Mouse (Mus musculus): Measurements from ENCODE around the gene Fli1. TPM values are rescaled to one million over a fixed set of nuclear protein-coding genes. Genes with fewer than 3 reads are reported as not detected.

The Fli1 gene
- polyA plus RNA-seq, 1 experiment from 2014 or later, result 7.9 TPM

- H3K9ac ChIP-seq (replicated peaks), result no peak overlapping the region
- no peak overlapping the region for H3K4me2 ChIP-seq
- no peak overlapping the region for H3K4me3 ChIP-seq (replicated peaks)
- H3K27me3 ChIP-seq (replicated peaks), result no peaks in the 10 kb centered on the region
- 64% methylated on average over 4 of the region's 4 CpGs for WGBS
- no peaks in the 10 kb centered on the region for H3K9me3 ChIP-seq (replicated peaks)
- no peak overlapping the region for H3K27ac ChIP-seq (replicated peaks)
- no peak for ATAC-seq (ENCODE audit: low FRiP score)
- no peaks in the 10 kb centered on the region for H3K36me3 ChIP-seq
- no peaks in the 10 kb centered on the region for H3K4me1 ChIP-seq
Measured at GRCm38 (mm10) chr9:32569261-32569660, 26.6 kb upstream of the Fli1 start.

DNA sequence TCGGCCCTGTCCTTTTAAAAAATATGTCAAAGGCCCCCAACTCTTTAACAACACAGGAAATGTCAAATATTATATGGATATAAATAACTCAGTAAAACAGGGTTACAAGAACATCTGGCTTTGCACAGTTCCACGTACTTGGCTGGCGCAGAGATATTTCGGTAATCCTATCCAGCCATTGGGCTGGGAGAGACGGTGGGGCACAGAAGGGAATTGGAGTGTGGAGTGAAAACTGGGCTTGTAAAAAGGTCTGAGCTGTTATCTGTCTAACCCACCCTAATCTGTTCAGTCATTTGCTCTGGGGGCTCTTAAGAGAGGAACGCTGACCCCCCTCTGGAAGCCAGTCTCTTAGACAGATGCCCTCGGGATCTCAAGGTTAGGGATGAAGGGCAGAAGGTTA is 24.9 kb upstream of the Fli1 start:
- no peak overlapping the region for H3K4me3 ChIP-seq (replicated peaks)
- no peaks in the 10 kb centered on the region for H3K4me1 ChIP-seq
- no peak for ATAC-seq (ENCODE audit: low FRiP score)
- no peaks in the 10 kb centered on the region for H3K9me3 ChIP-seq (replicated peaks)
- H3K9ac ChIP-seq (replicated peaks), result no peak overlapping the region
- H3K36me3 ChIP-seq, result no peaks in the 10 kb centered on the region
- 75% methylated on average over 7 of the region's 7 CpGs for WGBS
- no peak overlapping the region for H3K4me2 ChIP-seq
- H3K27me3 ChIP-seq (replicated peaks), result no peaks in the 10 kb centered on the region
- no peak overlapping the region for H3K27ac ChIP-seq (replicated peaks)

DNA sequence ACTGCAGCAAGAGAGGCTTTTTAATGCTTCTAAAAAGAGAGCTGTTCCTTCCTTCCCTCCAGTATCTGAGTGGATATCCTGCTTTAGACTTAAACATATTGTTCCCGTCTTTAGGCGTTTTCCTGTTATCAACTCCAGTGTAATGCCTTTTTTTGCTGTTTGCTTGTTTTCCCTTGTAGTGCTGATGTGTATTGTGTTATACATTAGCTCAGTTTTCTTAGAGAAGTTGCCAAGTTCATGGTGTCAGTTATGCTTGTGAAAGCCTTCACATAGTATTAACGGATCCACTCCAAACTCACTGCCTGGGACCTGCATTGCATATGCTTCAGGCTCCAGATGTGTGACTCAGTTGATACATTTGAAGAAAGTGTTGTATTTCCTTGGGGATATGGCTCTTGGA is 22.6 kb upstream of the Fli1 start:
- WGBS, result 88% methylated on average over 3 of the region's 3 CpGs

DNA sequence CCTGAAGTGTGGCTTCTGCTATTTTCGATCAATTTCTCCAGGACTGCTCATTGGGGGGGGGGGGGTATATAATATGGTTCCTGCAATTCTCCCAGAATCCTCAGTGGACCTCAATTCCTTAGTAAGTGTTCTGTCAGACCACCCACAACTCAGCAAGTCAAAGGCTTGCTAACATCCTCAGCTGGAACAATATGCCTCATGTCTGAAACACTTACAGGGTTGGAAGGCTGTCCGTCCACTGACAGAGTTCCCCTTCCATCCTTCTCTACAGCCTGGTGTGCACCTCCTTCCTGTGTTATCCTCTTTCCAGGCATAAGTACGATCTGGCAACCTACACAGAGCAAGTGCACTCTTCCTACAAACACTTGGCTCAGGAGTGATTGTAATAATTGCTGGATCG is 20.2 kb upstream of the Fli1 start:
- WGBS, result 77% methylated on average over 4 of the region's 4 CpGs

More for the DNA sequence above, 22.6 kb upstream of the Fli1 start:
- Histone ChIP-seq H3K4me2 (no peak overlapping the region), H3K27me3 (replicated peaks) (0 out of 2 replicates have a peak, but pooled peaks cover 9% of the 10 kb centered on the region), H3K9ac (replicated peaks) (no peak overlapping the region), H3K27ac (replicated peaks) (no peak overlapping the region), H3K36me3 (no peaks in the 10 kb centered on the region), H3K4me3 (replicated peaks) (no peak overlapping the region), H3K4me1 (no peaks in the 10 kb centered on the region), H3K9me3 (replicated peaks) (no peaks in the 10 kb centered on the region)
- no peak for ATAC-seq (ENCODE audit: low FRiP score)

GRCm38 (mm10) chr9:32562409-32562808 is 19.7 kb upstream of the Fli1 start:
- no peaks in the 10 kb centered on the region for H3K9me3 ChIP-seq (replicated peaks)
- H3K9ac ChIP-seq (replicated peaks), result no peak overlapping the region
- no peak overlapping the region for H3K27ac ChIP-seq (replicated peaks)
- 57% methylated on average over 9 of the region's 9 CpGs for WGBS
- no peaks in the 10 kb centered on the region for H3K36me3 ChIP-seq
- no peaks in the 10 kb centered on the region for H3K4me1 ChIP-seq
- H3K4me2 ChIP-seq, result no peak overlapping the region
- no peak for ATAC-seq (ENCODE audit: low FRiP score)
- H3K4me3 ChIP-seq (replicated peaks), result no peak overlapping the region
- peaks cover 9% of the 10 kb centered on the region; the same call in 1 of the 2 replicates for H3K27me3 ChIP-seq (replicated peaks)

More for the DNA sequence above, 20.2 kb upstream of the Fli1 start:
- H3K27me3 ChIP-seq (replicated peaks), result peaks cover 9% of the 10 kb centered on the region; the same call in 1 of the 2 replicates
- no peak overlapping the region for H3K27ac ChIP-seq (replicated peaks)
- H3K4me2 ChIP-seq, result no peak overlapping the region
- H3K36me3 ChIP-seq, result no peaks in the 10 kb centered on the region
- H3K9me3 ChIP-seq (replicated peaks), result no peaks in the 10 kb centered on the region
- no peak overlapping the region for H3K9ac ChIP-seq (replicated peaks)
- ATAC-seq (ENCODE audit: low FRiP score), result no peak
- no peak overlapping the region for H3K4me3 ChIP-seq (replicated peaks)
- H3K4me1 ChIP-seq, result no peaks in the 10 kb centered on the region

- Histone ChIP-seq H3K27ac (replicated peaks) (no peak overlapping the region), H3K27me3 (replicated peaks) (peaks cover 9% of the 10 kb centered on the region), H3K36me3 (no peaks in the 10 kb centered on the region), H3K4me2 (no peak overlapping the region), H3K9me3 (replicated peaks) (no peaks in the 10 kb centered on the region), H3K4me3 (replicated peaks) (no peak overlapping the region), H3K9ac (replicated peaks) (no peak overlapping the region), H3K4me1 (no peaks in the 10 kb centered on the region)
- no peak for ATAC-seq (ENCODE audit: low FRiP score)
- 88% methylated on average over 14 of the region's 14 CpGs for WGBS
Measured at GRCm38 (mm10) chr9:32561190-32561890, 18.7 kb upstream of the Fli1 start.

DNA sequence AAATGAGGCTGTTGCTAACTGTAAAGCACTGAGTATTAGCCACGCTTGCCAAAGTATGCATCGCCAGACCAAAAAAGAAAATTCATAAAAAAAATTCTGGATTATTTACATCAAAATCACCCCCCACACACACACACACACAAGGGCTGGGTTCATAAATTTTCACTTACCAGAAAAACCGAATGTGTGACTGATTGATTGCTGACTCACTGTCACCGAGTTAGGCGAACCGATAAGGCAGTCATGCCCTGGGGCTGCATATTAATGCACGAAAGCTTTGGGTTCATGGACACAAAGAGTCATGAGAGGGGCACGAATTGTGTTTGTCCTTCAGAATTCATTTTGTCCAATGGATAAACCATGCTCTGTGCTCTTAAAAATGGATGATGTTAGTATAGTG is 17.2 kb upstream of the Fli1 start:
- Histone ChIP-seq H3K27ac (replicated peaks) (no peak overlapping the region), H3K27me3 (replicated peaks) (peaks cover 9% of the 10 kb centered on the region), H3K9ac (replicated peaks) (no peak overlapping the region), H3K9me3 (replicated peaks) (no peaks in the 10 kb centered on the region), H3K4me3 (replicated peaks) (no peak overlapping the region), H3K4me1 (no peaks in the 10 kb centered on the region), H3K36me3 (no peaks in the 10 kb centered on the region), H3K4me2 (no peak overlapping the region)
- 51% methylated on average over 8 of the region's 8 CpGs for WGBS
- no peak for ATAC-seq (ENCODE audit: low FRiP score)

DNA sequence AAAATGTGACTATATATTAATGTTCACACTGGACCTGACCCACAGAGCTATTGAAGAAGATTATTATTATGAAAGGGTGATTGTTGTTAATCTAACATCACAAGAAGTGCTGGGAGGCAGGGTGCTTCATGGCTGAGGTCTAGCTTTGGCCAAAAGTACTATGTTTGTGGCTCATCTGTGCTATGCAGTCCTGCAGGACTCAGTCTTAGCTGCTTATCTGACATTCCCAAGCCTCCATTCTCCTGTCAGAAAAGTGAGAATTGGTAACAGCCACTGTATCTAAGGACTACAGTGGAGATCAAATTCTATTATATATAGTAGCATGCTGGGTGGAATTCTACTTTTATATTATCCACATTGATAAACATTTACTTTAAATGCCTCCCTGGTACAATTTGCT is 16.8 kb upstream of the Fli1 start:
- H3K9me3 ChIP-seq (replicated peaks), result no peaks in the 10 kb centered on the region
- H3K4me2 ChIP-seq, result no peak overlapping the region
- H3K36me3 ChIP-seq, result no peaks in the 10 kb centered on the region
- H3K27me3 ChIP-seq (replicated peaks), result peaks cover 9% of the 10 kb centered on the region
- no peaks in the 10 kb centered on the region for H3K4me1 ChIP-seq
- no peak for ATAC-seq (ENCODE audit: low FRiP score)
- H3K4me3 ChIP-seq (replicated peaks), result no peak overlapping the region
- no peak overlapping the region for H3K9ac ChIP-seq (replicated peaks)
- no peak overlapping the region for H3K27ac ChIP-seq (replicated peaks)

DNA sequence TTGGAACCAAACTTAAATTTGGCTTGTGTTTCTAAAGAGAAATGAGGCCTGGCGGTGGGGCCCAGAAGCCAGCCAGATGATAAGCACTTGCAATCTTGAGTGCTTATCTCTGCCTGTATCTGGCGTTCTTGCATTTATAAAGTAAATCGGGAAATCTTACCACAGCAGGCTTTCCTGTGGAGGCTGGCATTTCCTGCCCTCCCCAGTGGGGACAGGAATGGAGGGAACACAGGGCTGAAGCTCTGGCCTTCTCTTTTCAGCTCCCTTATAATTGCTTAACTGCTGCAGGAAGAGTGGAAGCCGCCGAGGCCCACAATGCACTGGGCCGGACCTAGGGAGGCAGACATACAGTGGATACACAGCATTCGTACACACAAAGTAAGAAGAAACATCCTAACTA is 13.7 kb upstream of the Fli1 start:
- no peak overlapping the region for H3K27ac ChIP-seq (replicated peaks)
- H3K27me3 ChIP-seq (replicated peaks), result peaks cover 7% of the 10 kb centered on the region
- no peaks in the 10 kb centered on the region for H3K9me3 ChIP-seq (replicated peaks)
- H3K4me3 ChIP-seq (replicated peaks), result no peak overlapping the region
- 88% methylated on average over 7 of the region's 7 CpGs for WGBS
- H3K36me3 ChIP-seq, result no peaks in the 10 kb centered on the region
- H3K4me2 ChIP-seq, result no peak overlapping the region
- H3K4me1 ChIP-seq, result no peaks in the 10 kb centered on the region
- ATAC-seq (ENCODE audit: low FRiP score), result no peak
- no peak overlapping the region for H3K9ac ChIP-seq (replicated peaks)

GRCm38 (mm10) chr9:32555279-32555678 is 12.6 kb upstream of the Fli1 start:
- no peaks in the 10 kb centered on the region for H3K9me3 ChIP-seq (replicated peaks)
- 84% methylated on average over 3 of the region's 3 CpGs for WGBS
- no peaks in the 10 kb centered on the region for H3K4me1 ChIP-seq
- H3K27ac ChIP-seq (replicated peaks), result no peak overlapping the region
- H3K4me2 ChIP-seq, result no peak overlapping the region
- no peak overlapping the region for H3K9ac ChIP-seq (replicated peaks)
- no peak for ATAC-seq (ENCODE audit: low FRiP score)
- H3K36me3 ChIP-seq, result no peaks in the 10 kb centered on the region
- H3K4me3 ChIP-seq (replicated peaks), result no peak overlapping the region
- peaks cover 8% of the 10 kb centered on the region for H3K27me3 ChIP-seq (replicated peaks)

GRCm38 (mm10) chr9:32550541-32550940 is 7.9 kb upstream of the Fli1 start:
- Histone ChIP-seq H3K4me1 (peaks cover 3% of the 10 kb centered on the region), H3K9ac (replicated peaks) (no peak overlapping the region), H3K9me3 (replicated peaks) (no peaks in the 10 kb centered on the region), H3K27ac (replicated peaks) (no peak overlapping the region), H3K36me3 (no peaks in the 10 kb centered on the region), H3K4me2 (no peak overlapping the region), H3K27me3 (replicated peaks) (peaks cover 52% of the 10 kb centered on the region), H3K4me3 (replicated peaks) (no peak overlapping the region)
- 5% methylated on average over 10 of the region's 10 CpGs for WGBS
- ATAC-seq (ENCODE audit: low FRiP score), result no peak

DNA sequence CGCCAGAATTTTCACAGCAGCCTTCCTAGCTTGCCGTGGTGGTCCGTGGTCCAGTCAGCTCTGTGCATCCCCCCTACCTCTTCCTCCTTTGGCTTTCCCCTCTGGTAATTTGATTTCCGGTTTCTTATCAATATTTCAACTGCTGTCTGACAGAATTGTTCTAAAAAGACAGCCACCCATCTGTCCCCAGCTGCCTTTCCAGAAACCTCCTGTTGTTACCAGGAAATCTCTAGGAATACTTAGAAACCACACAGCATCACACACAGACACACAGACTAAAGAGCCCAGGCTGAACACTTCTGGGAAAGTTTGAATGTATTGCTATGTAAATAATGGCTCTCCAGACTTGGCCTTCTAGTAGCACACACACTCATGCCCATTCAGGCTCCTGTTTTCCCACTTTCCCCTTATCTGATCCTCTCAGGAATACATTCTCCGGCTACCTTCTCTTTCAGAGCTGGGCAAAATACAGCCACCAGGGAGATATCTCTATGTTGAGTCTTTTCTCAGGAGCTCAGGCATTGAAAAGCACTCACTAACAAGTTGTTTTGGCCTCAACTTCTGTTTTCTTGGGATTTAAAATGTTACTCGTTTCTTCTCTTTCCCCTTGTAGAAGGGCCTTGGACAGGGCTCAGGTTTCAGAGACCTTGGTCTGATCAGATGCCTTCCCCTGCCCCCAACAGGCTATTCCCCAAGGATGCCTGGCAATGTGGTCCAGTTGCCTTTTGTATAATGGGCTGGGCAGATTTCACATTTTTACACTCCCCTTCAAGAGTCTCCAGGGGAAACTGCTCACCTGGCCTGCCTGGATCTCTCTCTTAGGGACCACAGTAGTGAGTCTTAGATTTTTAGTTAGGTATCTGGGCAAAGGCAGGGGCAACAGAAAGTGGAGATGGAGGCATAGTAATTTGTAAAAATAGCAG is 7.1 kb upstream of the Fli1 start:
- ATAC-seq (ENCODE audit: low FRiP score), result no peak
- Histone ChIP-seq H3K27me3 (replicated peaks) (peaks cover 60% of the 10 kb centered on the region), H3K9ac (replicated peaks) (no peak overlapping the region), H3K9me3 (replicated peaks) (no peaks in the 10 kb centered on the region), H3K27ac (replicated peaks) (no peak overlapping the region), H3K4me2 (no peak overlapping the region), H3K36me3 (no peaks in the 10 kb centered on the region), H3K4me3 (replicated peaks) (no peak overlapping the region), H3K4me1 (peaks cover 11% of the 10 kb centered on the region)
- WGBS, result 21% methylated on average over 6 of the region's 6 CpGs

Data from neural tube, embryonic 15.5 days (tissue).